Mouse (Mus musculus) heart, embryonic 13.5 days (tissue): ENCODE measurements around the gene Metrn. TPM values are rescaled to one million over a fixed set of nuclear protein-coding genes. Genes with fewer than 3 reads are reported as not detected.

Experiments used
- ATAC-seq: fragments of 200-750 bp; cut with Nextera tagmentation; 2 replicates; pipeline ENCODE4 v1.8.0; 2017; ENCODE audit warnings: moderate TSS enrichment; ENCODE audit not compliant: insufficient number of reproducible peaks, low FRiP score, low TSS enrichment; ENCODE audit errors: extremely low read depth
- H3K27ac ChIP-seq: fragments of 300-500 bp; sonication (generic); replicated peaks from 2 replicates; pipeline ENCODE4 v1.5.1; 2015; ENCODE audit warnings: moderate library complexity, mild to moderate bottlenecking, inconsistent platforms
- H3K27me3 ChIP-seq: fragments of 300-500 bp; sonication (generic); replicated peaks from 2 replicates; pipeline ENCODE4 v1.6.1; 2015; ENCODE audit warnings: mild to moderate bottlenecking, inconsistent platforms
- H3K36me3 ChIP-seq: fragments of 300-500 bp; sonication (generic); 2 replicates; pipeline ENCODE4 v1.6.1; 2015; ENCODE audit warnings: mild to moderate bottlenecking, inconsistent platforms
- H3K4me1 ChIP-seq: fragments of 300-500 bp; sonication (generic); 2 replicates; pipeline ENCODE4 v1.6.1; 2015; ENCODE audit warnings: inconsistent platforms
- H3K4me2 ChIP-seq: fragments of 300-500 bp; sonication (generic); 2 replicates; pipeline ENCODE4 v1.6.1; 2015; ENCODE audit warnings: inconsistent platforms, mild to moderate bottlenecking, moderate library complexity
- H3K4me3 ChIP-seq: fragments of 300-500 bp; sonication (generic); 2 replicates; pipeline ENCODE4 v1.5.1; 2015; ENCODE audit warnings: moderate library complexity, mild to moderate bottlenecking, inconsistent platforms
- H3K9ac ChIP-seq: fragments of 300-500 bp; sonication (generic); 2 replicates; pipeline ENCODE4 v1.6.1; 2015; ENCODE audit warnings: inconsistent platforms, mild to moderate bottlenecking, moderate library complexity
- H3K9me3 ChIP-seq: fragments of 300-500 bp; sonication (generic); 2 replicates; pipeline ENCODE4 v1.6.1; 2016; ENCODE audit warnings: inconsistent platforms
- WGBS: fragments of 180-500 bp; shearing (Covaris S2); methylation state at CpG from one replicate; pipeline ENCODE4 v1.1.7; 2015; ENCODE audit warnings: mixed read lengths; 5-methylcytosine and 5-hydroxymethylcytosine counted together
- polyA plus RNA-seq: library from polyadenylated mRNA; unstranded; fragments of >200 nt; fragmentation: Nextera tagmentation; extraction: Ambion mirVana; gene quantifications from 2 replicates; pipeline ENCODE4 v1.2.1, GENCODE M21; 2015

Metrn gene
- polyA plus RNA-seq, 1 experiment from 2014 or later, result 28.9 TPM

DNA sequence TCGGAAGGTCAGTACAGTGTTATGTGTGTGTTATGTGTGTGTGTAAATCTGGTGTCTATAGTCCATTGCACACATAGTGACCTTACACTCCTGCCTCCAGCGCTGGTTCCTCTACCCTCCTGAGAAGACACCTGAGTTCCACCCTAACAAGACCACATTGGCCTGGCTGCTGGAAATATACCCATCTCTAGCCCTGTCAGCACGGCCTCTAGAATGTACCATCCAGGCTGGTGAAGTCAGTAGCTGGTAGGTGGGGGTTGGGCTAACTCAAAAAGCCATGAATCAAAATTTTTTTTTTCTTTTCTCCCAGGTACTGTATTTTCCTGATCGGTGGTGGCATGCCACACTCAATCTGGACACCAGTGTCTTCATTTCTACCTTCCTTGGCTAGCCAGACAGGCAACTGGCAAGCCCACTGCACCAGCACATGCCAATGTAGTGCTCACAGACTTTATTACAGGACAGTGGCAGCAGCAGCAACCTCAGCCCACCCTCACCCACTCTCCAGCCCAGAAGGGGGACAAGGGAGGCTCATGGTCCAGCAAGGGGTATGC lies 33.3 kb upstream of the Metrn start:
- H3K9ac ChIP-seq, result peak overlapping the region; percentile 89
- H3K4me2 ChIP-seq, result peak overlapping the region; percentile 99
- no peaks in the 10 kb centered on the region for H3K9me3 ChIP-seq
- peaks cover 58% of the 10 kb centered on the region for H3K4me1 ChIP-seq
- no peak overlapping the region; the same call in 1 of the 2 replicates for H3K27ac ChIP-seq
- no peak for ATAC-seq
- peak overlapping the region; percentile 74; the same call in 1 of the 2 replicates for H3K4me3 ChIP-seq
- 82% methylated on average over 4 of the region's 4 CpGs for WGBS
- H3K27me3 ChIP-seq, result no peaks in the 10 kb centered on the region
- H3K36me3 ChIP-seq, result peaks cover 63% of the 10 kb centered on the region

DNA sequence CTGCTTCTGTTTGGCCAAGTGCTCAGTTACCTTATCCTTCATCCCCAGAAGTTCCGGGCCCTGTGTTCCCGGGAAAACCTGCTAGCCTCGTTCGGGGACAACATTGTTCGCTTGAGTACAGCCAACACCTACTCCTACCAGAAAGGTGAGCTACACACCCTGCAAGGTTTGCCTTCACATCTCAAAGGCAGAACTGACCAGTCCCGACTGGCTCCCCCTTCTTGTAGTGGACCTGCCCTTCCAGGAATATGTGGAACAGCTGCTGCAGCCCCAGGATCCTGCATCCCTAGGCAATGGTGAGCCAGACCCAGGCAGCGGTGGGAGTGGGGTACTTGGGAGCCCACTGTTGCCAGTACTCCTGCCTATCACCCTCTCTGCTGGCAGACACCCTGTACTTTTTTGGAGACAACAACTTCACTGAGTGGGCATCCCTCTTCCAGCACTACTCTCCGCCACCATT lies 32.7 kb upstream of the Metrn start:
- peak overlapping the region; percentile 91 for H3K4me2 ChIP-seq
- ATAC-seq, result no peak
- 38% methylated on average over 8 of the region's 8 CpGs for WGBS
- H3K27ac ChIP-seq, result peak overlapping the region; percentile 93
- peak overlapping the region; percentile 89 for H3K9ac ChIP-seq
- peak overlapping the region; percentile 74 for H3K4me3 ChIP-seq
- H3K27me3 ChIP-seq, result no peaks in the 10 kb centered on the region
- peaks cover 57% of the 10 kb centered on the region for H3K36me3 ChIP-seq
- H3K4me1 ChIP-seq, result peaks cover 58% of the 10 kb centered on the region
- no peaks in the 10 kb centered on the region for H3K9me3 ChIP-seq

DNA sequence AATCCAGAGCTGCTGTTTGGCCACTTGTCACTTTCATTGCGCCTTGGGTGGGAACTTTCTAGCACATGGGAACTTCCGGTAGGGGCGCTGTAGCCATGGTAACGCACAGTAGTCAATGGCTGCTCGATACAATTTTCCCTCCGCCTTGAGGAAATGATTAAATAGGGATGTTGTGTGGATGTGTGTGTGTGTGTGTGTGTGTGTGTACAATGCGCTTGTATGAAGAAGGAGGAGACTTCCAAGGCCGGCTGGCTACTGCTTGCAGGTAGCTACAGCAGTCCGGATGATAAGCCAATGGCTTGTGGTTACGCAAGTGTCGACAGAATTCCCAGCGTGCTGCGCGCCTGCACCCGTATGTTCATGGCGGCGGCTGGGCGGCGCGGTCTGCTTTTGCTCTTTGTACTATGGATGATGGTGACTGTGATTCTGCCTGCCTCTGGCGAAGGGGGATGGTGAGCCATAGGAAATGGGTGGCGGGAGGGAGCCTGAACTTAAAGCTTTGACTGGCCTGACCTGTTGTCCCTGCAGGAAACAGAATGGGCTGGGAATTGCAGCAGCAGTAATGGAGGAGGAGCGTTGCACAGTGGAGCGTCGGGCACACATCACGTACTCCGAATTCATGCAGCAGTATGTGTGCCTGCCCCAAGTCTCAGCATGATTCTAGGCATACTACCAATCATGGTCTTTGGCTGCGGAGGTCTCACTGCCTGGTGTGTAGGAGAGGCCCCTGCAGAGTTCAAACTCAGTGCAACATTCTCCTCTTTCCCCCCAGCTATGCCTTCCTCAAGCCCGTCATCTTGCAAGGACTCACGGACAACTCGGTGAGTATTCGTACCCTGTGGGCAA lies 32.0 kb upstream of the Metrn start, which contains the start of gene Jmjd8:
TSS of gene Jmjd8 (plus strand) at position 156 of the 846 bp plus-strand sequence.
- peaks cover 58% of the 10 kb centered on the region for H3K4me1 ChIP-seq
- H3K27ac ChIP-seq, result peak within 1 kb of the TSS; percentile 93
- ATAC-seq, result no peak
- peak within 1 kb of the TSS; percentile 74 for H3K4me3 ChIP-seq
- H3K4me2 ChIP-seq, result peak within 1 kb of the TSS; percentile 91
- no peaks in the 10 kb centered on the region for H3K9me3 ChIP-seq
- H3K36me3 ChIP-seq, result peaks cover 55% of the 10 kb centered on the region
- peak within 1 kb of the TSS; percentile 89 for H3K9ac ChIP-seq
- no peaks in the 10 kb centered on the region for H3K27me3 ChIP-seq
- WGBS, result 1% methylated on average over 32 of the region's 32 CpGs

DNA sequence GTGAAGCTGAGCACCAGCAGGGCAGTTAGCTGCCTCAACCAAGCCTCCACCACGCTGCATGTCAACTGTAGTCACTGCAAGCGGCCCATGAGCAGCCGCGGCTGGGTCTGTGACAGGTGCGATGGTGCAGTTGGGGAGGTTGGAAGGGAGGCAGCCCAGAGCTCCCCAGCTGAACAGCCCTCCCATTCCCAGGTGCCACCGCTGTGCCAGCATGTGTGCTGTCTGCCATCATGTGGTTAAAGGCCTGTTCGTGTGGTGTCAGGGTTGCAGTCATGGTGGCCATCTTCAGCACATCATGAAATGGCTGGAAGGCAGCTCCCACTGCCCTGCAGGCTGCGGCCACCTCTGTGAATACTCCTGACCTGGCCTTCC lies 31.3 kb upstream of the Metrn start:
- ATAC-seq, result no peak
- H3K4me2 ChIP-seq, result peak overlapping the region; percentile 91
- H3K4me1 ChIP-seq, result peaks cover 57% of the 10 kb centered on the region
- WGBS, result 75% methylated on average over 8 of the region's 8 CpGs
- no peaks in the 10 kb centered on the region for H3K27me3 ChIP-seq
- H3K9ac ChIP-seq, result peak overlapping the region; percentile 89
- peak overlapping the region; percentile 93 for H3K27ac ChIP-seq
- H3K9me3 ChIP-seq, result no peaks in the 10 kb centered on the region
- peak overlapping the region; percentile 74 for H3K4me3 ChIP-seq
- peaks cover 55% of the 10 kb centered on the region for H3K36me3 ChIP-seq

DNA sequence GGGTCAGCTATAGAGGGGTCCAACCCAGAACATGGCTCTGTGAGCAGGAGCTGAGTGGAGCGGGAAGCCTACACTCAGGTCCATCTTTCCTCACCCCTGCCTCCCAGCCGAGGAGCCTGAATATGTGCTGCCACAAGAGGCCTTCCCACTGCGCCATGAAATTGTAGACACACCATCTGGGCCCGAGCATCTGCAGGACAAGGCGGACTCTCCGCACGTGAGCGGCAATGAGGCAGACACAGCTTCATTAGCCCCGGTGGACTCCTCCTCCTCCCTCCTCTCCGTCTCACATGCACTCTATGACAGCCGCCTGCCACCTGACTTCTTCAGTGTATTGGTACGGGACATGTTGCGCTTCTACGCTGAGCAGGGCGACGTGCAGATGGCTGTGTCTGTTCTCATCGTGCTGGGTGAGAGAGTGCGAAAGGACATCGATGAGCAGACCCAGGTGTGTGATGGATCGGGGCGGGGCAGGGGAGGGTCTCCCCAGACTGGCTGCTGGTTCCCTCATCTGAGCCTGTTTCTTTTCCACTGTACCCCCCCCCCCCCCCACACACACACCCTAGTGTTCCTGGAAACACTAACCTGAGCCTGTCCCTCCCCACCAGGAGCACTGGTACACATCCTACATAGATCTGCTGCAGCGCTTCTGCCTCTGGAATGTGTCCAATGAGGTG lies 30.7 kb upstream of the Metrn start:
- Histone ChIP-seq H3K9me3 (no peaks in the 10 kb centered on the region), H3K4me2 (no peak overlapping the region), H3K9ac (no peak overlapping the region), H3K36me3 (peaks cover 55% of the 10 kb centered on the region), H3K4me1 (peaks cover 60% of the 10 kb centered on the region), H3K4me3 (no peak overlapping the region; the same call in 1 of the 2 replicates), H3K27me3 (peaks cover 2% of the 10 kb centered on the region), H3K27ac (no peak overlapping the region)
- 91% methylated on average over 22 of the region's 22 CpGs for WGBS
- no peak for ATAC-seq

DNA sequence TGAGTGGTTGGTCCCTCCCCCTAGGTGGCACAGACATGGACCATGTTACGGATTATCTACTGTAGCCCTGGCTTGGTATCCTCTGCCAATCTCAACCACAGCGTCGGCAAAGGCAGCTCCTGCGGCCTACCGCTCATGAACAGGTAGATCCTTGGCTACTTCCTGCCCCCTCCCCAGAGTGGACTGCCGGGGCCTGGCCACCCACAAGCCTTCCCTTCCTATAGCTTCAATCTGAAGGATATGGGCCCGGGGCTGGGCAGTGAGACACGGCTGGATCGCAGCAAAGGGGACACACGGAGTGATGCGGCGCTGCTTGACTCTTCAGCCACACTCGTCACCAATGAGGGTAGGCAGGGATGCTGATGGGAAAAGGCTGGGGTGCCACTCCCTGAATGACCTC lies 30.1 kb upstream of the Metrn start:
- H3K4me2 ChIP-seq, result no peak overlapping the region
- no peak overlapping the region for H3K4me3 ChIP-seq
- H3K9me3 ChIP-seq, result no peaks in the 10 kb centered on the region
- H3K9ac ChIP-seq, result no peak overlapping the region
- H3K36me3 ChIP-seq, result peaks cover 55% of the 10 kb centered on the region
- no peak overlapping the region for H3K27ac ChIP-seq
- 90% methylated on average over 13 of the region's 13 CpGs for WGBS
- H3K4me1 ChIP-seq, result peaks cover 57% of the 10 kb centered on the region
- peaks cover 9% of the 10 kb centered on the region for H3K27me3 ChIP-seq
- no peak for ATAC-seq

DNA sequence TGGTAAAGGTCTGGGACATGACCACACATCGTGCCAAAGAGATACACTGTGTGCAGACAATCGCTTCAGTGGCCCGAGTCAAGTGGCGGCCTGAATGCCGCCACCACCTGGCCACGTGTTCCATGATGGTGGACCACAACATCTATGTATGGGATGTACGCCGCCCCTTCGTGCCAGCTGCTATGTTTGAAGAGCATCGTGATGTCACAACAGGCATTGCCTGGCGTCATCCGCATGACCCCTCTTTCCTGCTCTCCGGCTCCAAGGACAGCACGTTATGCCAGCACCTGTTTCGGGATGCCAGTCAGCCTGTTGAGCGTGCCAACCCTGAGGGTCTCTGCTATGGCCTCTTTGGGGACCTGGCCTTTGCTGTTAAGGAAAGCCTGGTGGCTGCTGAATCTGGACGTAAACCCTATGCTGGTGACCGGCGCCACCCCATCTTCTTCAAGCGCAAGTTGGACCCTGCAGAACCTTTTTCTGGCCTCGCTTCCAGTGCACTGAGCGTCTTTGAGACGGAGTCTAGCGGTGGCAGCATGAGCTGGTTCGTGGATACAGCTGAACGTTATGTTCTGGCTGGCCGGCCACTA lies 29.1 kb upstream of the Metrn start:
- H3K9me3 ChIP-seq, result no peaks in the 10 kb centered on the region
- H3K36me3 ChIP-seq, result peaks cover 47% of the 10 kb centered on the region
- H3K9ac ChIP-seq, result no peak overlapping the region
- no peak overlapping the region for H3K4me2 ChIP-seq
- no peak for ATAC-seq
- peaks cover 48% of the 10 kb centered on the region for H3K4me1 ChIP-seq
- H3K4me3 ChIP-seq, result no peak overlapping the region
- no peak overlapping the region for H3K27ac ChIP-seq
- peaks cover 18% of the 10 kb centered on the region for H3K27me3 ChIP-seq
- WGBS, result 93% methylated on average over 27 of the region's 27 CpGs

DNA sequence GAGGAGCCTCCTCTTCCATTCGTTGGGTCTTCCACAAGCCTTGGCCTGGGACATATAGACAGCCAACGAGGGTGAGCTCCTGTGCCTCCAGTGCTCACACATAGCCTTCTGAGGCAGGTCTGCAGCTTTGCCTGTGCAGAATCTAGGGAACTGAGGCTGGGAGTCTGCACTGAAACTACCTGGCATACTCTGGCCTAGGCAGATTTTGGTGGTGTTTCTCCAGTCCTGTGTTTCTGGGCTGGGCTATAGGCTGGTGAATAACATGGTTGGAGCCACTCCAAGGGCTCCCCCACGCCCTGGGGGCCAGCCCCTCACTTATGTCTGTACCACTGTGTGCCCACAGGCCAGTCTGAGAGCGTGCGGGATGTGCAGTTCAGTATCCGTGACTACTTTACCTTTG lies 28.4 kb upstream of the Metrn start:
- Histone ChIP-seq H3K9me3 (no peaks in the 10 kb centered on the region), H3K27me3 (peaks cover 26% of the 10 kb centered on the region), H3K4me3 (no peak overlapping the region), H3K4me1 (peaks cover 40% of the 10 kb centered on the region), H3K36me3 (peaks cover 39% of the 10 kb centered on the region), H3K4me2 (0 out of 2 replicates have a peak overlapping the region, but pooled peaks have one; percentile 95), H3K9ac (no peak overlapping the region), H3K27ac (no peak overlapping the region)
- ATAC-seq, result no peak
- WGBS, result 84% methylated on average over 6 of the region's 6 CpGs

DNA sequence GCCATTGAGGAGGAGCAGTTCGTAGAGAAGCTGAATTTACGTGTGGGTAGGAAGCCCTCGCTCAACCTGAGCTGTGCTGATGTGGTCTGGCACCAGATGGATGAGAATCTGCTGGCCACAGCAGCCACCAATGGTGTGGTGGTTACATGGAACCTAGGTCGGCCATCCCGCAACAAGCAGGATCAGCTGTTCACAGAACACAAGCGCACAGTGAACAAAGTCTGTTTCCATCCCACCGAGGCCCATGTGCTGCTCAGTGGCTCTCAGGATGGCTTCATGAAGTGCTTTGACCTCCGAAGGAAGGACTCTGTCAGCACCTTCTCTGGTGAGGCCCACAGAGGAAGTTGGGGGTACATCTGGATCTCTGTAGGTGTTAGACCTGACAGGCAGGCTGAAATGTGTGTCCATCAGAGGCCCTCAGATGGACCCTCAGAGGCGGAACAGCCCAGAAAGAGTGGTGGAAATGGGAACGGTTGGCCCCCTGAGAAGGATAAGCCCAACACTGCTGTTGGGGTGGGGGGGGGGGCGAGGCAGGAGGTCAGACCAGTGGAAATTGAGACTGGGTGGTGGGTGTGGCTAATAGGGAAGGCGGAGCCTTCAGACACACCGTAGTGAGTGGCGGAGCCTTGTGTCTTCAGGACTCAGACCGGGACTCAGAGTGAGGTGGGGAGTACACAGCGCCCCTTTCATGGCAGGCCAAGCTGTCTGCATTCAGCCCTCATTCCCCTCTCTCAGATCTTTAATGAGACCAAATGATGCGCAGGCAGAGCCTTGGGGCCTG lies 27.6 kb upstream of the Metrn start:
- no peak for ATAC-seq

DNA sequence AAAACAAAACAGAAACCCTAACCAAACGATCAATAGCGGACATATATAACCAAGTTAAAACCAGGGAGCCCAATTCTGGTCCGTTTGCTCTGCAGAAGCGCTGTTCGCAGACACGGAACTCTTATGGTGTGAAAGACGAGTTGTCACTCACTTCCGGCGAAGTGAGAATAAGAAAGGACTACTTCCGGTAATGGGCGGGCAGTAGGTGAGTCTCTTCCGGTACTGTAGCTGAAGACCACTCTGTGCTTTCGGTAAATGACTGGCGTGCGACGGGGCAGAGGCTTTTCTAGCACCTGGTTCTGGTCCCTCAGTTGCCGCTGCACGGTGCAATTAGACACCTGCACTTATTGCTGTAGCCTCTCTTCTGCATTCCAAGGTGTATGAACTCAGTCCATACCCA lies 26.5 kb upstream of the Metrn start, which contains the start of gene Wdr24:
TSS of gene Wdr24 (plus strand) at position 176 of the 400 bp plus-strand sequence.
- H3K27me3 ChIP-seq, result peaks cover 45% of the 10 kb centered on the region
- H3K4me2 ChIP-seq, result peak within 1 kb of the TSS; percentile 95
- H3K27ac ChIP-seq, result peak within 1 kb of the TSS; percentile 33; the same call in 1 of the 2 replicates
- H3K36me3 ChIP-seq, result peaks cover 32% of the 10 kb centered on the region
- peak within 1 kb of the TSS; percentile 69 for H3K4me3 ChIP-seq
- peak within 1 kb of the TSS; percentile 85 for H3K9ac ChIP-seq
- WGBS, result under 1% methylated on average over 18 of the region's 18 CpGs
- no peak for ATAC-seq
- no peaks in the 10 kb centered on the region for H3K9me3 ChIP-seq
- H3K4me1 ChIP-seq, result peaks cover 25% of the 10 kb centered on the region

More for the DNA sequence above, 27.6 kb upstream of the Metrn start:
- peak overlapping the region; percentile 95 for H3K4me2 ChIP-seq
- 66% methylated on average over 16 of the region's 17 CpGs for WGBS
- no peaks in the 10 kb centered on the region for H3K9me3 ChIP-seq
- H3K4me1 ChIP-seq, result peaks cover 33% of the 10 kb centered on the region
- peak overlapping the region; percentile 85 for H3K9ac ChIP-seq
- peak overlapping the region; percentile 69 for H3K4me3 ChIP-seq
- peaks cover 32% of the 10 kb centered on the region for H3K36me3 ChIP-seq
- H3K27me3 ChIP-seq, result peaks cover 34% of the 10 kb centered on the region
- H3K27ac ChIP-seq, result no peak overlapping the region
